In the genomic region with DNA sequence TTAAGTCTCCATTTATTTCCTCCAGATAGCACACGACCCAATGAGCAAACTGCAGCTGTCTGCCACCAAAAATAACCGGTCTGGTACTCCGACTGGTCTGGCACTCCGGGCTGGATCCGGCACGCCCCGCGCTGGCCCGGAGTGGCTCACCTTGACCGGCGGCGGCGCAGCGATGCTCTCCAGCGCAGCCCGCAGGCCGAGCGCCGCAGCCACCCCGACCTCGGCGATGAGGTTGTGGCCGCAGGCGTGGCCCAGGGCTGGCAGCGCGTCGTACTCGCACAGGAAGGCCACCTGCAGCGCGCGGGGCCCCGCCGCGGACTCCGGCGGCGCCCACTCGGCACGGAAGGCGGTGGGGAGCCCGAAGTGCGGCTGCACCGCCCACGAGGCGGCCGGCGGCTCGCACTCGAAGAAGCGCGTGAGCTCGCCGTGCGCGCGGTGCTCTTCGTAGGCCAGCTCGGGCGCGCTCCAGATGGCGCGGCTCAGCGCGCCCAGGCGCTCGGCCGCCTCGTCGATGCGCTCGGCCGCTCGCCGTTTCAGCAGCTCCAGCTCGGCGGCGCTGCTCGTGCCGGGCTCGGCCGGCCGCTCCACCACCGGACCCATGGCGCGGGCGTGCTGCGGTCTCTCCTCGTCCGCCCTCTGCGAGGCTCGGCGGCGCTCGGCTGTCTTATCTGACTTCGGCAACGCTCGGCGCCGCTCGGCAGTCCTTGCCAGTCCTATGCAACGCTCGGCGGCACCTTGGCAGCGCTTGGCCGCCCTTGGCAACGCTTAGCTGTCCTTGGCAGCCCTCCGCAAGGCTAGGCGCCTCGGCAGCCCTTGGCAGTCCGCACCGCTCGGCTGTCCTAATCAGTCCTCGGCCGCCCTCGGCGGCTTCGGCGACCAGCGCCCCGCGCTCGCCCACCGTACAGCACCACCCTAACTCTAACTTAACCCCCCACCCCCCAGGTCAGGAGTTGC, we compare ENCODE assay signal across 7 mouse cellular contexts. TPM values are rescaled to one million over a fixed set of nuclear protein-coding genes. Genes with fewer than 3 reads are reported as not detected.
DNase-seq lines count a peak whose midpoint lies in the region; ATAC-seq and TF ChIP-seq lines count a peak whose summit lies in the region.

No protein-coding gene starts in this region.

- H3K27me3 ChIP-seq in heart, embryonic 12.5 days (replicated peaks) = no peaks in the 10 kb centered on the region
- peaks cover 4% of the 10 kb centered on the region; the same call in 1 of the 2 replicates for H3K27me3 ChIP-seq in kidney, embryonic 16.5 days (ENCODE audit: insufficient read depth, low read length)
- peaks cover 16% of the 10 kb centered on the region for H3K27me3 ChIP-seq in myocyte (ENCODE audit: control insufficient read depth, insufficient read depth, insufficient read length)

- under 1% methylated on average over 110 of the region's 123 CpGs for WGBS in heart, embryonic 12.5 days
- under 1% methylated on average over 116 of the region's 123 CpGs for WGBS in kidney, embryonic 16.5 days

- no peaks in the 10 kb centered on the region for H3K9me3 ChIP-seq in heart, embryonic 12.5 days (replicated peaks)
- H3K9me3 ChIP-seq in kidney, embryonic 16.5 days (ENCODE audit: low read length) = 0 out of 2 replicates have a peak, but pooled peaks cover 2% of the 10 kb centered on the region

- H3K27ac ChIP-seq in heart, embryonic 12.5 days (ENCODE audit: poor library complexity, severe bottlenecking) = peak overlapping the region; percentile 84
- peak overlapping the region; percentile 74 for H3K27ac ChIP-seq in kidney, embryonic 16.5 days (ENCODE audit: low read length)

- peak overlapping the region; percentile 82 for H3K4me3 ChIP-seq in heart, embryonic 12.5 days
- H3K4me3 ChIP-seq in kidney, embryonic 16.5 days (ENCODE audit: low read length) = peak overlapping the region; percentile 62
- no peak overlapping the region for H3K4me3 ChIP-seq in myocyte

- ATAC-seq in heart, embryonic 12.5 days (ENCODE audit: insufficient number of reproducible peaks, low FRiP score) = peak; percentile 88
- peak; percentile 96 for ATAC-seq in kidney, embryonic 16.5 days (ENCODE audit: low FRiP score, low TSS enrichment)

- H3K9ac ChIP-seq in heart, embryonic 12.5 days = peak overlapping the region; percentile 73
- H3K9ac ChIP-seq in kidney, embryonic 16.5 days (replicated peaks; ENCODE audit: low read length) = peak overlapping the region; percentile 69

- TF ChIP-seq POLR2A in brain, embryonic 14.5 days (IDR thresholded peaks at IDR 0.05; ENCODE audit: borderline replicate concordance, extremely low read depth, insufficient read depth, insufficient read length, poor library complexity, severe bottlenecking) = no peak; the same call in 1 of the 2 replicates
- TF ChIP-seq POLR2A in myocyte (IDR thresholded peaks at IDR 0.05; ENCODE audit: insufficient read length, low read depth) = no peak

- no peaks in the 10 kb centered on the region for H3K79me2 ChIP-seq in myocyte (ENCODE audit: control insufficient read depth, insufficient read depth)

- TF ChIP-seq CTCF in brain, embryonic 14.5 days (IDR thresholded peaks at IDR 0.05; ENCODE audit: borderline replicate concordance, extremely low read depth, insufficient read depth, insufficient read length) = peak; percentile 19; the same call in 1 of the 2 replicates

- no peak overlapping the region for H3ac ChIP-seq in myocyte (ENCODE audit: control insufficient read depth, insufficient read length)

- peak; percentile 97 for DNase-seq in brain, embryonic 14.5 days (ENCODE audit: low read depth)
- peak; percentile 23 for DNase-seq in fat pad, adult 2 months (ENCODE audit: extremely low read depth, low read depth, low spot score)
- peak; percentile 55 for DNase-seq in liver
- peak; percentile 57 to 80 for DNase-seq in spleen, postnatal 4 days (ENCODE audit: low spot score in 2 of 2)

- peak overlapping the region; percentile 96 for H3K4me2 ChIP-seq in heart, embryonic 12.5 days
- peak overlapping the region; percentile 83 for H3K4me2 ChIP-seq in kidney, embryonic 16.5 days (replicated peaks; ENCODE audit: low read depth, low read length)
- peak overlapping the region; percentile 1 for H3K4me2 ChIP-seq in myocyte (ENCODE audit: low read depth)

- 0 out of 2 replicates have a peak, but pooled peaks cover 6% of the 10 kb centered on the region for H3K4me1 ChIP-seq in heart, embryonic 12.5 days (replicated peaks)
- peaks cover 8% of the 10 kb centered on the region; the same call in 1 of the 2 replicates for H3K4me1 ChIP-seq in kidney, embryonic 16.5 days (ENCODE audit: insufficient read depth, low read length)

- 0 out of 2 replicates have a peak, but pooled peaks cover 3% of the 10 kb centered on the region for H3K36me3 ChIP-seq in heart, embryonic 12.5 days
- no peaks in the 10 kb centered on the region for H3K36me3 ChIP-seq in kidney, embryonic 16.5 days (ENCODE audit: insufficient read depth, low read length)
- no peaks in the 10 kb centered on the region for H3K36me3 ChIP-seq in myocyte (ENCODE audit: control insufficient read depth, insufficient read depth)

TF ChIP-seq in myocyte, 11 proteins besides CTCF, POLR2A, EP300 and RAD21:
- TF ChIP-seq SRF (IDR thresholded peaks at IDR 0.05; ENCODE audit: control insufficient read depth, insufficient read length, low read depth) = no peak
- TF ChIP-seq REST (IDR thresholded peaks at IDR 0.05; ENCODE audit: insufficient read depth, insufficient read length) = no peak
- no peak for TF ChIP-seq POLR2AphosphoS2 (IDR thresholded peaks at IDR 0.05; ENCODE audit: insufficient read length, low read depth)
- TF ChIP-seq MYOG (IDR thresholded peaks at IDR 0.05; ENCODE audit: control insufficient read depth in 1 of 3, insufficient read depth in 1 of 3, insufficient read length in 2 of 3, low read depth in 2 of 3) = no peak
- no peak for TF ChIP-seq TCF3 (IDR thresholded peaks at IDR 0.05; ENCODE audit: insufficient read length, low read depth)
- no peak for TF ChIP-seq E2F4 (IDR thresholded peaks at IDR 0.05; ENCODE audit: insufficient read depth)
- TF ChIP-seq MYOD1 (IDR thresholded peaks at IDR 0.05; ENCODE audit: control insufficient read depth in 1 of 3, insufficient read length in 2 of 3, low read depth in 2 of 3) = no peak
- no peak for TF ChIP-seq MAX (IDR thresholded peaks at IDR 0.05; ENCODE audit: low read depth)
- no peak for TF ChIP-seq TCF12 (IDR thresholded peaks at IDR 0.05; ENCODE audit: insufficient read depth, poor library complexity, severe bottlenecking)
- no peak for TF ChIP-seq CEBPB (IDR thresholded peaks at IDR 0.05; ENCODE audit: insufficient read depth, poor library complexity, severe bottlenecking)

RNA-seq across cellular contexts. Expression of gene Pm20d2, which starts 0.5 kb away (rescaled TPM):
- 3.4 and 4.0 TPM in 2 replicates for polyA plus RNA-seq in brain, embryonic 14.5 days (2012; rRNA removed)
- 1.8 and 2.0 TPM in 2 replicates for polyA plus RNA-seq in heart, embryonic 12.5 days (2016; fragmentation: Nextera tagmentation; extraction: Ambion mirVana)
- polyA plus RNA-seq in kidney, embryonic 16.5 days (2015; fragmentation: Nextera tagmentation; extraction: Ambion mirVana) = 0.60 and 1.2 TPM in 2 replicates
- polyA plus RNA-seq in myocyte (2012; fragmentation: generic; extraction: Trizol) = not detected

RNA-seq across cellular contexts. Expression of gene Srsf12, which starts 19.7 kb away (rescaled TPM):
- 22.0 and 34.0 TPM in 2 replicates for polyA plus RNA-seq in brain, embryonic 14.5 days (2012; rRNA removed)
- polyA plus RNA-seq in heart, embryonic 12.5 days (2016; fragmentation: Nextera tagmentation; extraction: Ambion mirVana) = 2.2 and 3.3 TPM in 2 replicates
- polyA plus RNA-seq in kidney, embryonic 16.5 days (2015; fragmentation: Nextera tagmentation; extraction: Ambion mirVana) = 5.0 and 5.5 TPM in 2 replicates
- not detected for polyA plus RNA-seq in myocyte (2012; fragmentation: generic; extraction: Trizol)

RNA-seq across cellular contexts. Expression of gene Gabrr1, which starts 56.7 kb away (rescaled TPM):
- 0.27 and 0.35 TPM in 2 replicates for polyA plus RNA-seq in brain, embryonic 14.5 days (2012; rRNA removed)
- 0.10 and 0.11 TPM in 2 replicates for polyA plus RNA-seq in heart, embryonic 12.5 days (2016; fragmentation: Nextera tagmentation; extraction: Ambion mirVana)
- not detected in 2 replicates for polyA plus RNA-seq in kidney, embryonic 16.5 days (2015; fragmentation: Nextera tagmentation; extraction: Ambion mirVana)
- not detected for polyA plus RNA-seq in myocyte (2012; fragmentation: generic; extraction: Trizol)

Comparison
In these comparisons a context has a peak if more than half of its experiments do, and no peak if none do; other contexts are left out.
1. DNase-seq: peak in every context shown above with its lines; median percentile 97 in brain, embryonic 14.5 days; 68 in spleen, postnatal 4 days; 55 in liver; 23 in fat pad, adult 2 months.
2. H3K4me2 ChIP-seq: peak in every context shown above with its lines; median percentile 96 in heart, embryonic 12.5 days; 83 in kidney, embryonic 16.5 days; 1 in myocyte.